Mouse (Mus musculus) brown adipose tissue, adult 24 weeks (tissue): ENCODE measurements around the gene Eva1b. TPM values are rescaled to one million over a fixed set of nuclear protein-coding genes. Genes with fewer than 3 reads are reported as not detected.

Source experiments
- H3K27ac ChIP-seq: fragments of 200-500 bp; replicated peaks from 2 replicates; pipeline ENCODE4 v1.5.1; 2012; ENCODE audit warnings: low read depth, mild to moderate bottlenecking, low read length
- H3K4me1 ChIP-seq: fragments of 200-500 bp; 2 replicates; pipeline ENCODE4 v1.6.1; 2012; ENCODE audit warnings: low read length, mixed read lengths; ENCODE audit not compliant: control insufficient read depth, insufficient read depth, insufficient read length
- H3K4me3 ChIP-seq: fragments of 200-500 bp; 2 replicates; pipeline ENCODE4 v1.5.1; 2012; ENCODE audit warnings: low read depth, mild to moderate bottlenecking, low read length, moderate library complexity; ENCODE audit not compliant: insufficient read depth
- polyA plus RNA-seq: library from polyadenylated mRNA; stranded (reverse); fragments of >200 nt; gene quantifications from 2 replicates; pipeline ENCODE4 v1.2.4, GENCODE M21; 2012; ENCODE audit not compliant: missing spikeins, insufficient read depth, insufficient read length

Gene Eva1b
- polyA plus RNA-seq, 1 experiment, result 8.6 TPM

- Histone ChIP-seq H3K4me3 (no peak overlapping the region), H3K4me1 (no peaks in the 10 kb centered on the region), H3K27ac (no peak overlapping the region)
Measured at GRCm38 (mm10) chr4:126181170-126181957, 33.8 kb downstream of the Eva1b start.

- Histone ChIP-seq H3K27ac (no peak overlapping the region), H3K4me1 (no peaks in the 10 kb centered on the region), H3K4me3 (no peak overlapping the region)
Measured at GRCm38 (mm10) chr4:126183034-126183433, 35.5 kb downstream of the Eva1b start.

GRCm38 (mm10) chr4:126187096-126187495, 39.6 kb downstream of the Eva1b start:
- Histone ChIP-seq H3K4me1 (no peaks in the 10 kb centered on the region), H3K4me3 (no peak overlapping the region), H3K27ac (no peak overlapping the region; the same call in 1 of the 2 replicates)

GRCm38 (mm10) chr4:126190636-126191035, 43.1 kb downstream of the Eva1b start:
- H3K27ac ChIP-seq, result no peak overlapping the region
- H3K4me3 ChIP-seq, result no peak overlapping the region
- no peaks in the 10 kb centered on the region for H3K4me1 ChIP-seq

- Histone ChIP-seq H3K4me3 (no peak overlapping the region), H3K27ac (no peak overlapping the region), H3K4me1 (peaks cover 13% of the 10 kb centered on the region; the same call in 1 of the 2 replicates)
Measured at GRCm38 (mm10) chr4:126194216-126194615, 46.7 kb downstream of the Eva1b start.

GRCm38 (mm10) chr4:126194916-126195315, 47.4 kb downstream of the Eva1b start:
- H3K4me3 ChIP-seq, result no peak overlapping the region
- H3K4me1 ChIP-seq, result peaks cover 16% of the 10 kb centered on the region
- H3K27ac ChIP-seq, result no peak overlapping the region

GRCm38 (mm10) chr4:126197485-126197884, 49.9 kb downstream of the Eva1b start:
- Histone ChIP-seq H3K4me1 (peaks cover 20% of the 10 kb centered on the region), H3K27ac (peak overlapping the region; percentile 27; the same call in 1 of the 2 replicates), H3K4me3 (no peak overlapping the region)

Other genes with a start within 250 kb of the Eva1b start
- gene Csf3r, start 123.2 kb upstream of the Eva1b start, polyA plus RNA-seq, result 1.5 and 1.9 TPM in 2 replicates
- gene Mrps15, start 100.8 kb upstream of the Eva1b start, polyA plus RNA-seq, result 275 and 283 TPM in 2 replicates
- 16.3 and 26.3 TPM in 2 replicates for gene Oscp1, start 89.2 kb upstream of the Eva1b start, polyA plus RNA-seq
- 19.2 and 24.1 TPM in 2 replicates for gene Lsm10, start 51.1 kb upstream of the Eva1b start, polyA plus RNA-seq
- 53.8 and 65.5 TPM in 2 replicates for gene Stk40, start 43.8 kb upstream of the Eva1b start, polyA plus RNA-seq
- gene Sh3d21, start 15.7 kb downstream of the Eva1b start, polyA plus RNA-seq, result 2.1 and 3.5 TPM in 2 replicates
- gene Thrap3, start 55.0 kb downstream of the Eva1b start, polyA plus RNA-seq, result 65.6 and 120 TPM in 2 replicates
- gene Map7d1, start 108.6 kb downstream of the Eva1b start, polyA plus RNA-seq, result 27.0 and 28.4 TPM in 2 replicates
- 73.3 and 97.6 TPM in 2 replicates for gene Trappc3, start 114.6 kb downstream of the Eva1b start, polyA plus RNA-seq
- gene Col8a2, start 139.0 kb downstream of the Eva1b start, polyA plus RNA-seq, result not detected in 2 replicates
- gene Adprhl2, start 174.0 kb downstream of the Eva1b start, polyA plus RNA-seq, result 14.8 and 15.4 TPM in 2 replicates
- gene Tekt2, start 177.9 kb downstream of the Eva1b start, polyA plus RNA-seq, result not detected in 2 replicates